Mouse (Mus musculus) liver, postnatal 0 days (tissue): ENCODE measurements around the gene Scpep1.
A peak's percentile ranks its signal among the peaks of the same experiment; 100 is the strongest.

Experiments used
- CTCF ChIP-seq: sonication (generic); IDR thresholded peaks from 2 replicates; pipeline ENCODE4 v1.5.1; 2016; ENCODE audit warnings: antibody characterized with exemption, low read depth
- EP300 ChIP-seq: IDR thresholded peaks from 2 replicates; pipeline ENCODE4 v1.6.1; 2016; ENCODE audit warnings: antibody characterized with exemption, low read depth, mild to moderate bottlenecking

DNA sequence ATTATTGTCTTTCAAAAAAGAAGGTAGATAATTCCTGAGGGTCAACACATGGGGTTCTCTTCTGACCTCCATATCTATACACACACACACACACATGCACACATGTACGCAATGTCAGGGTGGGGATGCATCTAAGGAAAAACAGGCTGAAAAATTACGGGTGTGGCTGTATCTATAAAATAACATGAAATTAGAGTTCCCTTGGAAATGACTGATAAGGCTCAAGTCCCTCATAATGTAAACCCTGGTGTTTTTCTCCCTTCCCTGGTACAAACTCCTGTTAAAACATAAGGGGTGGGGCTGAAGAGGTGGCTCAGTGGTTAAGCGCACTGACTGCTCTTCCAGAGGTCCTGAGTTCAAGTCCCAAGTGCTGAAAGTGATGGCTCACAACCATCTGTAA is 1.7 kb downstream of the Scpep1 start:
- TF ChIP-seq CTCF: no peak
- TF ChIP-seq EP300: peak; percentile 66
